Mouse (Mus musculus) liver, embryonic 14 days (tissue): ENCODE data around the gene Olfr870. TPM values are rescaled to one million over a fixed set of nuclear protein-coding genes. Genes with fewer than 3 reads are reported as not detected.

ENCODE experiments used
- polyA plus RNA-seq: library from polyadenylated mRNA; depleted of rRNA; stranded (reverse); fragments of >200 nt; gene quantifications from 2 replicates; pipeline ENCODE4 v1.2.3, GENCODE M21; 2012; rRNA removed

Olfr870 gene
- not detected in 2 replicates for polyA plus RNA-seq

GRCm38 (mm10) chr9:20173957-20174356 is at the start of gene Olfr870:
Gene Olfr870 (minus strand): TSS chr9:20174057.

DNA sequence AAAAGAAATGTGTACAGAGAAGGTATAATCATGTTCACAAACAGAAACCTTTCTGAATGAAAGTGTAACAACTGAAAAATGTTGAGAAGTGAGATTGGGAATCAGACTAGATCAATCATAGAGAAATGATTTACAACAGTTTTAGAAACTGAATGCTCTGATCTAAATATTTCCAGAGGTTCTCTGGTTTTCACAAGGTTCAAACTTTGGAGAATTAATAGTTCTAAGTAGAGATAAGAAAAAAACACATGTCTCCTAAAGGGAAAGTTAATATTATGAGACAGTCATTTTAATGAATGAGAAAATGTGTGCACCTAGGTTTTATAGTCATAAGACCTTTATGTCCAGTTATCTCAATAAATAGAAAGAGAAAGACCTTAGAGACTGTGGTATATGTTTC is 38.0 kb upstream of the Olfr870 start, which contains the start of gene Olfr871:
Gene Olfr871, plus strand, starts transcription at position 301 of the 400 bp plus-strand sequence.

DNA sequence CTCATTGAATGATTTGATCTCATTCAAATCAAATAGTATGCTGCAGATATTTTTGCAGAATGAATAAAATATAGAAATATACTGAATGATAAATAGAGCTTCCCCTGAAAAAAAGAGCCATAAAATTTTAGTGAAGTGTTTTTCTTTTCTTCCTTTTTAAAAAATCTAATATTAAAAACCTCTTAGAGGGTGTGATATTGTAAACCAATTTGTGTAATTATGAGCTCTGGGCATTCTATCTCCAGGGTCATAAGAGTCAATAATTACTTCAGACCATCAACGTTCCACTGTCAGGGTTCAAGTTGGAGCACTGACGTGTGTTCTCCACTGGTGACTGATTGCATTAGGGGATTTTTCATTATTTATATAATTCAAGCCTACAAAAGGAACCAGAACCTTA is 45.1 kb downstream of the Olfr870 start, which contains the start of gene Olfr869:
Gene Olfr869, plus strand, starts transcription at position 301 of the 400 bp plus-strand sequence.

Other genes with a start within 250 kb of the Olfr870 start
- gene Olfr866, start 146.0 kb downstream of the Olfr870 start, polyA plus RNA-seq: not detected in 2 replicates
- gene Olfr867, start 116.5 kb downstream of the Olfr870 start, polyA plus RNA-seq: not detected in 2 replicates
- not detected in 2 replicates for gene Olfr868, start 75.4 kb downstream of the Olfr870 start, polyA plus RNA-seq
- gene Olfr869, start 45.0 kb downstream of the Olfr870 start, polyA plus RNA-seq: not detected in 2 replicates
- gene Olfr871, start 38.1 kb upstream of the Olfr870 start, polyA plus RNA-seq: not detected in 2 replicates
- not detected in 2 replicates for gene Olfr872, start 63.1 kb upstream of the Olfr870 start, polyA plus RNA-seq
- gene Olfr39, start 108.3 kb upstream of the Olfr870 start, polyA plus RNA-seq: not detected in 2 replicates
- not detected in 2 replicates for gene Olfr873, start 124.5 kb upstream of the Olfr870 start, polyA plus RNA-seq
- gene Olfr18, start 162.0 kb upstream of the Olfr870 start, polyA plus RNA-seq: not detected in 2 replicates
- 4.9 and 5.4 TPM in 2 replicates for gene Zfp560, start 211.1 kb upstream of the Olfr870 start, polyA plus RNA-seq